Mouse (Mus musculus): ENCODE results near the gene Gas7.

DNA sequence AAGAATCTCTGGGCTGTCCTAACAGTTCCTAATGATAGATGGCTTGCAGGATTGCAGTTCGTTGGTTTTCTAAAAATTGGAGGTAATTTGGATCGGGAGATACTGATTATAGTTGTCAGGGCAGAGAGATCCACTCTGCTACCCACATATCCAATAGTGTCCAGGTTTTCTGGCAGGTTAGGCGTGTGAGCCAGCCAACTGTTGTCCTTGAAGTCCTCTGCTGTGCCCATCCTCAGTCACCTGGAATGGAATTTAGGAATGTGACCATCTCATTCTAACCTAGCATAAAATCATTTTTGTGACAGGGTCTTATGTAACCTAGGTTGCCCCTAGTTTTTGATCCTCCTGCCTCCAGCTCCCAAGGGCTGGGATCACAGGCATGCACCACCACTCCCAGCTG is 188.2 kb downstream of the Gas7 start:
- no peak for TF ChIP-seq CTCF (IDR thresholded peaks at IDR 0.05; ENCODE audit: low read depth)
- TF ChIP-seq EP300 (IDR thresholded peaks at IDR 0.05; ENCODE audit: low read depth), result no peak
